Mouse (Mus musculus) layer of hippocampus, adult 11-12 months (tissue): Measurements from ENCODE around the gene Tmigd1.
"Not testable (repeated sequence)": the region's sequence is repeated elsewhere in the genome, so short reads cannot be mapped to it uniquely, and the experiment has no call there.

Experiments
- DNase-seq: peaks from one replicate; pipeline ENCODE4 v3.0.0; 2022; ENCODE audit warnings: low spot score

The Tmigd1 gene

DNA sequence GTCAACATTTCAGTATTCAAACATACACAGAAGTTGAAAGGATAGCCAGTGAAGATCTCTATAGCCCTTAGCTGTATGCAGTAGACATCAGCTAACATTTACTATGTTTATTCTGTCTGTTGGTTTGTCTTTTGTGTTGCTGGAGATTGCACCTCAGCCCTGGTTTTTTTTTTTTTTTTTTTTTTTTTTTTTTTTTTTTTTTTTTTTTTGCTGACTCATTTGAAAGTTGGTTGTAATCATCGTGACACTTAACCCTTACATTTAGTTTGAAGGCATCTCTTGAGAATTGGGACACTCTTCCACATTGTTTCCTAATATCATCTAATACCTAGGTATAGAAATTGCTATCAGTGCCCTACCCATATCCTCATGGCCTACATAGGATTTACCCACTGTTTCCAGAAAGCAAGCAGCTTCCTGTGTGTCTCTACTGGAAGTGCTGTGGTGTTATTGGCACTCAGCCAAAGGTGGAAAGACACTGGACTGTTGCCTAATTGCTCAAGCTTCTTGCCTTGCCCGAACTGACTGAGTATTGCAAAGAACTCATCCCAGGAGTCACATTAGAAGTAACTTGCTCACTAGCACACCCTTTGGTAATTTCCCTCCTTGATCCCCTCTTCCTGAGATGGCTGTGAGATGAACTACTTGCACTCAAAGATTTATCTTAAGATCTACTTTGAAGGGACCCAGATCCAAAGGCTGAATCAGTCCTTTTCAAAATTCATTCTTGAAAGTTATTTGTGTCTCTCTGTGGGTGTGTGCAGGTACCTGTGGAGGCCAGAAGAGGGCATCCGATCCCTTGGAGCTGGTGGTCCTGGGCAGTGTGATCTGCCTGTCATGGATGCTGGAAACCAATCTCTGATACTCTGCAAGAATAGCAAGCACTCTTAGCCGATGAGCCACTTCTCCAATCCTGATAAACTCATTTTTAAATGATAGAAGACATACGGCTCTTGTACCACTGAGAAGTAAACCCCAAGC, 1.9 kb upstream of the Tmigd1 start:
- DNase-seq: no peak

DNA sequence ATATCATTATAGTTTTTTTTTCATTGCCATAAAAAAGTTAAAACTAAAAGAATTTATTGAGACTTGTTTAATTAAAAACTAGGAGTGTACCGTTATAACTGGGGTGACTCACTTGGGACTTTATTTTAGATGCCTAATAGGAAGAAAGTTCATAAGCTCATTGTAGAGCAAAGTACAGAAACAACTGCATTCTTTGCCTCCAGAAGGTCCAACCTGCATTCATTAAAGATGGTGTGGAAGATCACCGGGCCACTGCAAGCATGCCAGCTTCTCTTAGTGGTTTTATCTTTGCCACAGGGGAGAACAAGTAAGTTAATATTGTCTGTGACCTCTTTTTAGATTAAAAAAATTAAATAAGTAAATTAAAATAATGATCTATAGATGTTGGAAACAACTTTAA, 2.4 kb downstream of the Tmigd1 start:
- DNase-seq: no peak

DNA sequence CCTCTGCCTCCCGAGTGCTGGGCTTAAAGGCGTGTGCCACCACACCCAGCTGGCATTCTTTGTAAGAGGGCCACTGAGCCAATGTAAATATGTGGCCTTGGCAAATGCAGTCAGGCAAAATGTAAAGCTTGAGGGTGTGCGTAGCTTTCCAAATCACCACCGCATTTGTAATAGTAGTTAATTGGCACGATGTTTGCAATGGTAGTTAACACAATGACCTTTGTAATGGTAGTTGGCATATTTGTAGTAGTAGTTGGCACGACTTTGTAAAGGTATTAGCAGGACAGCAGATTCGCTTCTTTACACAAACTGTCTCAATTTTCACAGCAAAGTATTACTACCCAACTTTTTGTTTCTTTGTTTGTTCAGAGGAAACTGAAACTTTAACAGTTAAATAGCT, 6.7 kb downstream of the Tmigd1 start:
- DNase-seq: no peak

DNA sequence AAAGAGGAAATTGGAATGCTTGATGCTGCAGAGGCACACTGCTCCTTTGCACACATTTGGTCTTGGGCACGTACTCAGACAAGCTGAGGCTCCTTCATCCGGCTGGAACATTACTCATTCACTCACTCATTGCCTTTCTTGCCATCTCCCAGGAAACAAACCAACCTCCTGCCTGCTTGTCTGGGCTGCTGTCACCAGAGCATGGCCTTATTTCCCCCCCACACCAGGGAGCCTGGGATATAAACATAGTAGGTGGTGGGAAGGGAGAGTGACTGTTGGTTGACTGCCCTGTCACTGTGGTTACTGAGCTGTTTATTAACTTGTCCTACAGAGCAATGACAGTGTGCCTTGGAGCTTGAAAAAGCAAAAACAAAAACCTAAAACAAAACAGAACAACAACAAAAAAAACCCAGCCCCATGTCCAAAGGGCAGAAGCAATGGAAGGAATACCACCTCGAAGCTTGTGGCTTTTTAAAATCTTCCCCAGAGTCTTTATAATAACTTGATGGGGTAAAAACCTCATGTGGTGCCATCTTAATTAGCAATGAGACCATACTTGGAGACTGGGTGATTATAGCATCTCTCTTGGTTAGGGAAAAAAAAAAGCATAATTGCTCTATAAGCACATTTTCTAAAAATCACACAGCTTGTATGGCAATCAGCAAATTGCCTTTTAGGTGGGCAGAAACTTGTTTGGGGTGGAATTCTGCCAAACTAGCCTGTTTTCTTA, 9.5 kb downstream of the Tmigd1 start:
- DNase-seq: peak; percentile 39

DNA sequence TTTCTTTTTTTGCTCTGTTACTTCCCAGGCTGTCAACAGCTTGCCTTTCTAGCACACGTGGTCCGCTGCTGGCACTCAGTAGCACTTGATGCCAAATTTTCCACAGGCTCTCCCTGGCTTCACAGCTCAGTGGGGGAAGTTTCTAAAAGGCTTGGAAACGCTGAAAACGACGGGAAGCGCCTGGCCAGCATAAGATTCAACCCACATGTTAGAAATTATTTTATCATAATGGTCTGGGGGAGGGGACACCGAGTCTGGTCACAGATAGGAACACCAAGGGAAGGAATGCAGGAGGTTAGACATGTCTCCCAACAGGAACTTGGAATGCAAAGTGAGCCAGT, 10.1 kb downstream of the Tmigd1 start:
- peak; percentile 60 for DNase-seq

DNA sequence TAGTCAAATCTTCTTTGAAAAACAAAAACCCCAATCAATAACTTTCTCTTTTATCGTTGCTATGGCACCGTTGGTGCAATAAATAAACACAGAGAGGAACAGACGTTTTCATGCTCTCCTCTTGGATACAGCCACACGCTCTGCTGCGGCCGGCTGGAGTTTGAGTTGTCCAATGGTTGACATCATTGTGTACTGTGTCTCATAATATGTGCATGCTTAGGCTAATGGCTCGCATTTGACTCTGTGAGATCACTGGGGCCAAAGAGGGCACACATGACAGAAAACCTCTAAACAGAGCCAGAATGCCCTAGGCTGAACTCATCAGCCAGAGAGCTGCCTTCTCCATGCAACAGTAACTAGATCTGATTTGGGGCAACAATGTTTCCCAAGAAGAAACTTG, 12.4 kb downstream of the Tmigd1 start:
- DNase-seq: no peak

DNA sequence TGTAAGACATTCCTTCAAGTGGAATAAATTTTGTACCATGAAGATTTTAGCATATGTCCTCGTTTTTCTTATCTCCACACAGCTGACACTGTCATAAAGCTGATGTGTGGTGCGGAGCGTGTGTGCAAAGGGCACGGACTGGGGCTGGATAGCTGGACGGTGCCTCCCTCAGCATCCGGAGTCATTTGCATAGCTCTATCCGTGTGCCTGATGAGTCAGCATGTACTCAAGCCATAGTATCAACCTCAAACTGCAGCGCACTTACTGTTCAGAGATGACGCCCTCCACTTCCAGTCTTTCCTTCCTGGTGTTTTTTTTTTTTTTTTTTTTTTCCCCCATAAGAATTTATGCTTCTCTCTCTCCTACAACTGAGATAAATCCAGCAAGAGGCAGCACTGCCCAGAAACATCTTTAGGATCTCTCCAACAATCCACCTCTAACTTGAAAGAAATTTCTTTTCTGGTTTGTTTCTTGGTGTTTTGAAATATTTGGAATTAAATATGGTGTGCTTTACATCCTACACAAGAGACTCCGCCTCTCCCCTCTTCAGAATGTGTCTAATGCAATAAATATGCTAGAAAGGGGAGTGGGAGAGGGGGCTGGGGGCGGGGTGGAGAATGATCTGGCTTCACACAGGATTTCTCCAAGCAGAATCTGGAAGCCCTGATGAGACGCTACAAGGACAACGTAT, 14.7 kb downstream of the Tmigd1 start:
- no peak for DNase-seq

DNA sequence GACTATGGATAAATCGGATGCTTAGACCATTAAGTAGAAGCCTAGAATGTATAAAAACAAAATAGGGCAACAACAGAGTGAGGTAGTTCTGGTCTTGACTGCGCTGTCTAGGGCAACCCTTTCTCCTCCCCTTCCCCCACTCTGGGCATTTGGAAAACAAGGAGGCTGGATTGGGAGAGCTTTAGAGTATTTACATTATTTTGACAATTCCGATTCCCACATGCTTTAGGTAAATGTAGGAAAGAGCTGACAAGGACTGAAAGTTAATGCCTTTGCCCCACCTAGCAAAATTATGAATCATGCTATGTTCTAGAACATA, 15.2 kb downstream of the Tmigd1 start:
- no peak for DNase-seq

DNA sequence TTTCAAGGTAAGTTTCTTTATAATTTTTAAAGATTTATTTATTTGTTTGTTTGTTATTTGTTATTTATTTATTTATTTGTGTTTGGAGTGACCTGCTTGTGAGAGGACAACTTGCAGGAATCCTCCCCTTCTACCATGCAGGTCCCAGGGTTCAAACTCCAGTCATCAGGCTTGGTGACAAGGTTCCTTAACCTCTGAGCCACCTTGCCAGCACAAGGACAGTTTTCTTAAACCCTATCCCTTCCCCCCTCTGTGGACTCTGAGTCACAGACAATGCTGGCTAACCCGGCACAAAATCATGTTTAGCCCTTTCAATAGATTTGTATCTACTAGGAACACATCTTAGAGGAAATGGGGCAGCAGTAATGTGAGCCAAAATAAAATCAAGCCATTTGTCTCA, 18.6 kb downstream of the Tmigd1 start:
- no peak for DNase-seq

DNA sequence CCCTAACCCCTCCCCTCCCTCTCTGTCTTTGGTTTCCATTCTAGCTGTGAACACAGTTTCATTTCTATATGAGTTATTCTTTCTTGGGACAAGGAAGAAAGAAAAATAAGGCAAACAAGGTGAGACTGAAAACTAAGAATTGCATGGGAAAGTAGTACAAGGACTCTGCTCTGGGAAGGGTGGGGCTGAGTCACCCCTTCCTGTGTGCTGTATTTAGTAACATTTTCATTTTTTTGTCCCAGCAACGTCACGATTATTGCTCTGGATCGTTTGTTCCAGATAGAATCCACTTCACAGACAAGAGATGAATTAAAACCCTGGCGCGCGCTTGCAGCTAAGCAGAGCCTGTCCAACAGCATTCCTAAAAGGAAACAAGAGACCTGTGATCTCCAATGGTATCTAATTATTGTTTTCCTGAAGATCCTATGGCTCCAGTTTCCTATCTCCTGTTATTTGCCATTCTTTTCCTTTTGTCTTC, 22.8 kb downstream of the Tmigd1 start, which contains the start of gene Blmh:
Blmh (plus strand) TSS at position 51 of the 478 bp plus-strand sequence.
- no peak for DNase-seq

DNA sequence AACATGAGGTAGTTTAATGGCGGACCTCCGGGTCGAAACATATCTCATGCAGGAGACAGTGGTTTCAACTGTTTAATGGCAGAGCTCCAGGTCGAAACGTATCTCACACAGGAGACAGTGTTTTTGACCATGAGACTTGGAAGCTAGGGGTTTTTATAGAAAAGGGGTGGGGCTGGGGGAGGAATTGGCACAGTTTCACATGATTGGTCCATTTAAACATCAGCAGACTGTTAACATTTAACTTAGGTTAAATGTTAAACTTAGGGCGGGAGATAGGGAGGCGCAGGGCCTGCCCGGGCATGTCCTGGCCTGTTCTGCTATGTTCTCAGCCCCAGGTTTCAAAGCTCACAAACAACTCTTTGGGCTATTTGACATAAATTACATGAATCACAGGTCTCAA, 26.6 kb downstream of the Tmigd1 start:
- not testable (repeated sequence) for DNase-seq

DNA sequence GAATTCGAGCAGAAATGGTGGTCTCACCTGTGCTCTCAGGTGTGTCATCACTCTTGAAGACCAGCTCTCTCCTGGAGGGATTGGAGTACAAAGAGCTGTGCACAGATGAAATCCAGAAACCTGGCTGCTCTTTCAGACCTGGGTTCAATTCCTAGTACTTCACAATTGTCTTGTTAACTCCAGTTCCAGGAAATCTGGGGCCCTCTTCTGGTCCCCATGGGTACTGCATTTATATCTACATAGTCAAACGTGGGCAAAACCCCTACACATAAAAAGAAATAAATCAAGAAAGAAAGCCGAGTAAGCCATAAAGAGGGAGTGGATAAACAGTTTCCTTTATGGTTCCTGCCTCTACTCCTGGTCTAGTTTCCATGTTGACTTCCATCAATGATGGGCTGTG, 31.2 kb downstream of the Tmigd1 start:
- DNase-seq: no peak

DNA sequence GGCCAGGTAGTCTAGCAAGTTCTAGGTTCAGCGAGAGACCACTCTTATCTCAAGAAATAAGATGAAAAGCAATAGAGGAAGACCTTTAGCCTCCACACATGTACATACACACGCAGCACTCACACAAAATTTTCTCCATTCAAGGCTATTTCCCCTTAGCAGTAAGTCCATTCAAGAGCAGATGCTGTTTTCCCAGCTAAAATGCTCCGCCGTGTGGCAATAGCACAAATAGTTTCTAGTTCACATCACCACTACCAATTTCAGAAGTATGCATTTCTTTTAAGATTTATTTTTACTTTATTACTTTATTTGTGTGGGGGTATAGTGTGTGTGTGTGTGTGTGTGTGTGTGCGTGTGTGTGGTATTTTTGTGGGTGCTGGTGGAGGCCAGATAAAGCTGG, 34.6 kb downstream of the Tmigd1 start:
- DNase-seq: peak; percentile 18

DNA sequence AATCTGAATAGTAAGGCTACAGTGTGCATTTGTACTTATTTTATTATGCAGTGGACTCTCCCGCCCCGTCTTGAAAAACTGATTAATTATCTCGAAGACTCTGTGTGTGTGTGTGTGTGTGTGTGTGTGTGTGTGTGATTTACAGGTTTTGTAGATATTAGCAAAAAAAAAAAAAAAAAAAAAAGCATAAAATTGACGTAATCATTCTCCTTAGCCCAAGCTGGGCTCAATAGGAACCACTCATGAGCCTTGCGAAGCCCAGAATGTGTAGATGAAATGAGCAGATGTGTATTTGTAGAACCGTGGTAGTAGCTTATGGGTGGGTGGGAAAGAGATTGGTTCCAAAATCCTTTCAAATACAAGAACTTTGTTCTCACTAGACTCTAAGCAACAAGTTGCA, 42.9 kb downstream of the Tmigd1 start:
- DNase-seq: no peak

DNA sequence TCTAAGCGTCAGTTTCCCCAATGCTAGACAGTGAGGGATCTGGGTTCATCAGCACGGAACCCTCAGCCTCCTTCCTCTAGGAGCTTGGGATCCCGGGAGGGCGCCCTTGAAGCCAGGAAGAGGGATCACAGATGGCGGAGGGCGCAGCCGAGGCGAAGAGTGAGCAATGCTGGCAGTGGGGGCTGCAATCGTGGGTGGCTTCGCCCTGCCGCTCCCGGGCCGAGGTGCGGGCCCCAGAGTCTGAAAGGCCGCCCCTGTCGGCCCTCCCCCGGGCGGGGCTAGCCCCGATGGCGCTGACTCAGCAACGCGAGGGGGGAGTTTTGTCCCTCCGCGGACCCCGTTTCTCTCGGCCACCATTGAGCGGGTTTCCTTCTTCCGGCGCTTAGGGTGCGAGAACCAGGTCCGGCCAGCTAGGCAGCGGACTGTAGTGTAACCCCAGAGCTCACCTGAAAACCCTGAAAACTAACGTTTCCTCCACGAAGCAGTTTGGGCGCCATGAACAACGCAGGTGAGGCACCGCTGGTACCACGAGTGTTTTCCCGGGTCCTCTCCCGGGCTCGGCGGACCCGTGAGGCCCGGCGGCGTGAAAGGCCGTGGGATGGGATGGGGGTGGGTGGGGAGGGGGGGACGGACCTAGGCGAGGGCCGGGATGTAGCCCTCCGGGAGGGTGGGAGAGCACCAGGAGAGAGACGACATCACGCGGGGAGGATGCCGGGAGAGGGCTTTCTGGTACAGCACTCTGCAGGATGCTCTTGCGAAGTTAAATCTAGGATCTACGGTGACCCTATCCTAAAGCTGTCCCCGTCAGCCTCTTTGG, 43.6 kb downstream of the Tmigd1 start:
- DNase-seq: peak; percentile 92

DNA sequence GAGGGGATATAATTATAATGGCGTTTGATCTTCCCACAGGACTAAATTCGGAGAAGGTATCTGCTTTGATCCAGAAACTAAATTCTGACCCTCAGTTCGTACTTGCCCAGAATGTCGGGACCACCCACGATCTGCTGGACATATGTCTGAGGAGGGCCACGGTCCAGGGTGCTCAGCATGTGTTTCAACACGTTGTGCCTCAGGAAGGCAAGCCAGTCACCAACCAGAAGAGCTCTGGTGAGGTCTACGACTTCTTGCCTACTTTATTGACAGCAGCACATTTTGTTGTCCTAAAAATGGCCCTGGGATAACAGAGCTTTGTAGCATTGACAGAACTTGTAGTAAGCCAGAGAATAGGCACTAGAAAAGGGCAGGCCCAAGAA, 44.2 kb downstream of the Tmigd1 start:
- no peak for DNase-seq

DNA sequence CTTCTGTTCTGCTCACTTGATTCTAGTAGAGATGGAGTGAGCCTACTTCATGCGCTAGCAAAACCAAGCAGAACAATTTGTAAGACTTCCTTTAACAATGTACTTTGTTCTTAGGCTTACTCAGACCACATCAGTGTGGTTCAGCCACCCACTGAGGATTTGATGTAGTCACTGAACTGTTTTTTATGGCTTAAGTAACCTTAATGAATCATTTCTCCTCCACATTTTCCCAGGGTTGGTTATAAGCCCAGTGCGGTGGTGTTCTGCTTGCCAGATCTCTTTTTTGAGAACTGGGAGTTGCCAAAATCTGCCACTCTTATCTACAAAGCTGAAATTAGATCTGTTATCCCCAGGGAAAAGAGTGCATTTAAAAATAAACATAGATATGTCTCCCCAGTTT, 51.6 kb downstream of the Tmigd1 start:
- peak; percentile 16 for DNase-seq

DNA sequence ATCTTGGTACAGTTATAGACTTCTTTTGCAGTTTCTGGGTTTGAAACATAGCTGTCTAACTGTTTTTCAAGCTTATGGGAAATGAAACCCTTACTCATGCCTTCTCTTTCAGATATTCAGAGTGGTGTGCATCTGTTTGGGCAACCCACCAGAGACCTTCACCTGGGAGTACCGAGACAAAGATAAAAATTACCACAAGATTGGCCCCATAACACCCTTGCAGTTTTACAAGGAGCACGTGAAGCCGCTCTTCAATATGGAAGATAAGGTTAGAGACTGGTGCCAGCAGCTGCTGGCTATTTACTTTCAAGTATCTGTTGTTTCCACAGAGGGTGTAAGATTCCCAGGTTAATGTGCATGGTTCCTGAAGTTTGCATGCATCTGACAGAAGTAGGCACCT, 63.7 kb downstream of the Tmigd1 start:
- no peak for DNase-seq
